Mouse (Mus musculus): ENCODE measurements around the gene Wdr27.

Wdr27 gene

GRCm38 (mm10) chr17:14817975-14818374, 125.0 kb downstream of the Wdr27 start:
- no peak for DNase-seq

GRCm38 (mm10) chr17:14816107-14816506, 126.9 kb downstream of the Wdr27 start:
- DNase-seq, result no peak

DNA sequence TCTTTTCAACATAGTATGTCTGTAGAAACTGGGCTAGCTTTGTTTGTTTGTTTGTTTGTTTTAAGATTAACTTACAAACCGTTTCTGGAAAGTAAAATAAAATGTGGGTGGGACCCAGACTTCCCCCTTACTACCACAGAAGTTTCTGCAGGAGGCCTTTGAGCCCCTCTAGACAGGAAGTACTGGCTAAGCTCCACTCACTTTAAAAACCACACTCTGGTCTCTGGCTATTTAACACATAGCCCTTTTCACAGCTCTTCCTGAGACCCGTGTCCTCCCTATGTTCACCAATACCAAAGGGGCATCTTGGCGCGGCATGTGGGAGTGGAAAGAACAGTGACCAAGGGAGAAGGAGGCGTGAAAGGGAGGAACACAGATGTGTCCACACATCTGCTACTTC, 127.7 kb downstream of the Wdr27 start:
- no peak for DNase-seq

GRCm38 (mm10) chr17:14812631-14813030, 130.3 kb downstream of the Wdr27 start:
- DNase-seq, result no peak

GRCm38 (mm10) chr17:14812033-14812432, 130.9 kb downstream of the Wdr27 start:
- no peak for DNase-seq

- no peak for DNase-seq
Observed at GRCm38 (mm10) chr17:14806808-14807207, 136.2 kb downstream of the Wdr27 start.

DNA sequence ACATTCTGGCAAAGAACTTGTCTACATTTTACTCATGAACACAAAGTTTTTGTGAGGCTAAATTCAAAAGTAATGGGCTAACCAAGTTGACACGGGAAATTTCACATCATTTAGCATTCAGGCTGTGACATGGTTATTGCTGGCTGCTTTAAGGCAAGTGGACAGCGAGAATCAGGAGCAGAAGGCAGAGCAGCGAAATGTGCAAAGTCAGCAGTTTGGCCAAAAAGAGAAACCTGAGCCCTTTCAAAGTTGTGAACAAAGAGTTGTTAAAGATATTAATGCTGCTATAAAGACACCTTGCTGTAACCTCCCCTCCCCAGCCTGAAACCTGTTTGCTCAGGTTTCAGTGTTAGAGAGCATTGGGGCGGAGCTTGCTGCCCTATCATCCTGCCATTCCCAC, 143.7 kb downstream of the Wdr27 start:
- DNase-seq, result no peak

- no peak for DNase-seq
Observed at GRCm38 (mm10) chr17:14795074-14795473, 147.9 kb downstream of the Wdr27 start.

DNA sequence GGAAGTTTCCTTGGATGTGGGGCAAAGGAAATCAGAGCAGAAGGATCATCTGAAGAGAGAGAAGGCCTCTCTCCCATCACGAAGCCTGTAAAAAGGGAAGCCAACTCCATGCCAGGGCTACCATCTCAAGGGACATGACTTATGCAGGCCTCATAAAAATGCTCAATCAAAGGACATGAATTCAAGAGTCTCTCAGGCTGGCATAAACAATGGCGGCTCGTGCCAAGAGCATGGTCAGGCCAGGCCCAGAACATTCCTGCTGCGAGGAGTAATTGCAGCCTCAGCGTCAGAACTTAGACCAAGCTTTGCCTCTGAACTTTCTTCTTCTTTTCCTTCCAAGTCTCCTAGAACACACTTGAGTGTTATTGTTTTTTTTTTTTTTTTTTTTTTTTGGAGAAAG, 163.6 kb downstream of the Wdr27 start:
- DNase-seq, result peak in 1 of 2 experiments; percentile 4

DNA sequence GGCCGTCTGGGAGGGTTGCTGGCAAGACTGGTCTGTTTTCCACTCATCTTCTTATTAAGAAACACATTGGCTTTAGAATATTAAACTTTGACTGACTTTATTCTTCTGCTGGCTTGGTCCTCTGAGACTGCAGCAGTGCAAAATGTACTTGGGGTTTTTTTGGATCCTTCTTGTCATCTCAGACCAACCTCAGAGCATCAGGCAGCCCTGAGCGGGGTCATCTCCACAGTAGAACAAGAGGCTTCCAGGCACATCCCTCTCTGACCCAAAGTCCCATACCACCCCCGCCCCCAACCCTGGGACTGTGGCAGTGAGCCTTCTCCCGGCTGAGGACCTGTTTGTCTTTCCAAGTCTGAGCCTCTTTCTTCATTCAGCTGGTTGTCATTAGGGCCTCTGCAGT, 171.6 kb downstream of the Wdr27 start:
- DNase-seq, result no peak

DNA sequence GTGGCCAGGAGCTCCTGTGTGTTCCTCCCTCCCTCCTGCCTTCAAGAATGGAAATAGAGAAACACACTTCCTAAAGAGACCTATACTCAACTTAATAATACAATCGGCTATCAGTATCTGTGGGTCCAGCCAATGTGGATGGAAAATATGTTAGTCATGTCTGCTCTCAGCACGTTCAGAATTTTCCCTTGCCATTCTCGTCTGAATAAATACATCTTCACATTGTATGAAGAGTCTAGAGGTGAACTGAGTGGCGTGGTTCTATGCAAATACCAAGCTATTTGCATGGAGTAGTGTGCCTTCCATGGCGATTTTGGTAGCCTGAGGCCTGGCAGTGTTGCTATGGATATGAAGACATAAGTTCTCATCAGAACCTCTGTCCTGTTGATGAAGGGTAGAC, 172.6 kb downstream of the Wdr27 start:
- no peak for DNase-seq

Data from kidney, postnatal 4 days (tissue).